Mouse (Mus musculus): Measurements from ENCODE around the gene Ly6f.

- TF ChIP-seq POLR2A (IDR thresholded peaks at IDR 0.05; ENCODE audit: borderline replicate concordance, extremely low read depth, insufficient read depth, insufficient read length, poor library complexity, severe bottlenecking) (no peak), CTCF (IDR thresholded peaks at IDR 0.05; ENCODE audit: borderline replicate concordance, extremely low read depth, insufficient read depth, insufficient read length) (no peak)
Observed at GRCm38 (mm10) chr15:75309186-75309585, 41.0 kb downstream of the Ly6f start.

Data from brain, embryonic 14.5 days (tissue).